Mouse (Mus musculus) hindbrain, embryonic 15.5 days (tissue): ENCODE data around the gene Nol9. TPM values are rescaled to one million over a fixed set of nuclear protein-coding genes. Genes with fewer than 3 reads are reported as not detected.
A peak's percentile ranks its signal among the peaks of the same experiment; 100 is the strongest.

ENCODE experiments used
- ATAC-seq: fragments of 200-750 bp; cut with Nextera tagmentation; 2 replicates; pipeline ENCODE4 v1.8.0; 2017; ENCODE audit warnings: low read depth, moderate number of reproducible peaks, moderate TSS enrichment; ENCODE audit not compliant: low FRiP score
- H3K27ac ChIP-seq: fragments of 300-500 bp; sonication (generic); replicated peaks from 2 replicates; pipeline ENCODE4 v1.5.1; 2015; ENCODE audit warnings: mild to moderate bottlenecking, inconsistent platforms
- H3K27me3 ChIP-seq: fragments of 300-500 bp; sonication (generic); 2 replicates; pipeline ENCODE4 v1.6.1; 2015; ENCODE audit warnings: control low read depth, inconsistent platforms
- H3K36me3 ChIP-seq: fragments of 300-500 bp; sonication (generic); 2 replicates; pipeline ENCODE4 v1.6.1; 2015; ENCODE audit warnings: control low read depth, inconsistent platforms
- H3K4me1 ChIP-seq: fragments of 300-500 bp; sonication (generic); replicated peaks from 2 replicates; pipeline ENCODE4 v1.6.1; 2015; ENCODE audit warnings: control low read depth, inconsistent platforms
- H3K4me2 ChIP-seq: fragments of 300-500 bp; sonication (generic); 2 replicates; pipeline ENCODE4 v1.6.1; 2015; ENCODE audit warnings: moderate library complexity, mild to moderate bottlenecking, inconsistent platforms
- H3K4me3 ChIP-seq: fragments of 300-500 bp; sonication (generic); 2 replicates; pipeline ENCODE4 v1.5.1; 2015; ENCODE audit warnings: mild to moderate bottlenecking, inconsistent platforms
- H3K9ac ChIP-seq: fragments of 300-500 bp; sonication (generic); 2 replicates; pipeline ENCODE4 v1.6.1; 2015; ENCODE audit warnings: inconsistent platforms
- H3K9me3 ChIP-seq: fragments of 300-500 bp; sonication (generic); 2 replicates; pipeline ENCODE4 v1.6.1; 2016; ENCODE audit warnings: control low read depth, inconsistent platforms
- WGBS: fragments of 180-500 bp; shearing (Covaris S2); methylation state at CpG from one replicate; pipeline ENCODE4 v1.1.7; 2015; 5-methylcytosine and 5-hydroxymethylcytosine counted together
- polyA plus RNA-seq: library from polyadenylated mRNA; unstranded; fragments of >200 nt; fragmentation: Nextera tagmentation; extraction: Ambion mirVana; gene quantifications from 2 replicates; pipeline ENCODE4 v1.2.1, GENCODE M21; 2015

Nol9 gene
- polyA plus RNA-seq, 1 experiment from 2014 or later = 27.1 TPM

GRCm38 (mm10) chr4:152101081-152101653 lies 62.0 kb downstream of the Nol9 start:
- ATAC-seq = no peak
- Histone ChIP-seq H3K4me3 (no peak overlapping the region), H3K27me3 (no peaks in the 10 kb centered on the region), H3K36me3 (no peaks in the 10 kb centered on the region), H3K27ac (no peak overlapping the region), H3K4me2 (no peak overlapping the region), H3K9me3 (no peaks in the 10 kb centered on the region), H3K4me1 (0 out of 2 replicates have a peak, but pooled peaks cover 3% of the 10 kb centered on the region), H3K9ac (no peak overlapping the region)
- WGBS = 80% methylated on average over 7 of the region's 7 CpGs

- no peak overlapping the region for H3K9ac ChIP-seq
- H3K36me3 ChIP-seq = no peaks in the 10 kb centered on the region
- H3K9me3 ChIP-seq = no peaks in the 10 kb centered on the region
- H3K27ac ChIP-seq = no peak overlapping the region
- H3K27me3 ChIP-seq = no peaks in the 10 kb centered on the region
- no peak overlapping the region for H3K4me3 ChIP-seq
- 93% methylated on average over 16 of the region's 16 CpGs for WGBS
- no peak overlapping the region for H3K4me2 ChIP-seq
- ATAC-seq = no peak
- 0 out of 2 replicates have a peak, but pooled peaks cover 3% of the 10 kb centered on the region for H3K4me1 ChIP-seq
These were observed 62.8 kb downstream of the Nol9 start for GRCm38 (mm10) chr4:152101921-152102320.

GRCm38 (mm10) chr4:152103025-152103424 lies 63.9 kb downstream of the Nol9 start:
- no peak overlapping the region for H3K9ac ChIP-seq
- no peak for ATAC-seq

GRCm38 (mm10) chr4:152106746-152107145 lies 67.6 kb downstream of the Nol9 start:
- Histone ChIP-seq H3K27me3 (no peaks in the 10 kb centered on the region), H3K36me3 (peaks cover 4% of the 10 kb centered on the region; the same call in 1 of the 2 replicates), H3K4me1 (peaks cover 22% of the 10 kb centered on the region), H3K9me3 (no peaks in the 10 kb centered on the region), H3K4me3 (no peak overlapping the region), H3K9ac (no peak overlapping the region), H3K27ac (no peak overlapping the region), H3K4me2 (no peak overlapping the region; the same call in 1 of the 2 replicates)
- ATAC-seq = no peak
- WGBS = 60% methylated on average over 9 of the region's 9 CpGs

More at GRCm38 (mm10) chr4:152103025-152103424, 63.9 kb downstream of the Nol9 start:
- Histone ChIP-seq H3K27ac (no peak overlapping the region), H3K4me2 (no peak overlapping the region), H3K9me3 (no peaks in the 10 kb centered on the region), H3K36me3 (no peaks in the 10 kb centered on the region), H3K4me1 (peaks cover 14% of the 10 kb centered on the region), H3K27me3 (no peaks in the 10 kb centered on the region), H3K4me3 (no peak overlapping the region)
- WGBS = 39% methylated on average over 7 of the region's 7 CpGs

- Histone ChIP-seq H3K4me1 (peaks cover 22% of the 10 kb centered on the region), H3K9me3 (no peaks in the 10 kb centered on the region), H3K4me3 (peak overlapping the region; percentile 40), H3K36me3 (peaks cover 4% of the 10 kb centered on the region; the same call in 1 of the 2 replicates), H3K9ac (0 out of 2 replicates have a peak overlapping the region, but pooled peaks have one; percentile 24), H3K4me2 (peak overlapping the region; percentile 78), H3K27me3 (0 out of 2 replicates have a peak, but pooled peaks cover 3% of the 10 kb centered on the region), H3K27ac (peak overlapping the region; percentile 76)
- ATAC-seq = peak; percentile 59
- WGBS = 6% methylated on average over 24 of the region's 24 CpGs
These were observed 68.4 kb downstream of the Nol9 start for GRCm38 (mm10) chr4:152107493-152107892.

GRCm38 (mm10) chr4:152107971-152108509 lies 68.9 kb downstream of the Nol9 start:
- H3K4me1 ChIP-seq = peaks cover 22% of the 10 kb centered on the region
- peak overlapping the region; percentile 40 for H3K4me3 ChIP-seq
- H3K36me3 ChIP-seq = peaks cover 4% of the 10 kb centered on the region; the same call in 1 of the 2 replicates
- ATAC-seq = peak; percentile 92
- H3K27me3 ChIP-seq = 0 out of 2 replicates have a peak, but pooled peaks cover 3% of the 10 kb centered on the region
- H3K9ac ChIP-seq = peak overlapping the region; percentile 24; the same call in 1 of the 2 replicates
- H3K4me2 ChIP-seq = peak overlapping the region; percentile 78
- WGBS = 16% methylated on average over 30 of the region's 30 CpGs
- H3K9me3 ChIP-seq = no peaks in the 10 kb centered on the region
- H3K27ac ChIP-seq = peak overlapping the region; percentile 76

GRCm38 (mm10) chr4:152108673-152109072 lies 69.6 kb downstream of the Nol9 start:
- Histone ChIP-seq H3K4me3 (peak overlapping the region; percentile 40), H3K36me3 (peaks cover 4% of the 10 kb centered on the region), H3K27ac (0 out of 2 replicates have a peak overlapping the region, but pooled peaks have one; percentile 76), H3K9ac (0 out of 2 replicates have a peak overlapping the region, but pooled peaks have one; percentile 18), H3K4me2 (peak overlapping the region; percentile 78), H3K27me3 (peaks cover 5% of the 10 kb centered on the region; the same call in 1 of the 2 replicates), H3K4me1 (peaks cover 22% of the 10 kb centered on the region), H3K9me3 (no peaks in the 10 kb centered on the region)
- ATAC-seq = peak; percentile 4; the same call in 1 of the 2 replicates
- WGBS = 74% methylated on average over 5 of the region's 5 CpGs

- Histone ChIP-seq H3K4me1 (peaks cover 22% of the 10 kb centered on the region), H3K9ac (no peak overlapping the region), H3K27me3 (peaks cover 13% of the 10 kb centered on the region), H3K27ac (no peak overlapping the region), H3K36me3 (peaks cover 8% of the 10 kb centered on the region), H3K4me3 (no peak overlapping the region), H3K4me2 (no peak overlapping the region), H3K9me3 (no peaks in the 10 kb centered on the region)
- ATAC-seq = no peak
- 84% methylated on average over 3 of the region's 3 CpGs for WGBS
These were observed 70.4 kb downstream of the Nol9 start for GRCm38 (mm10) chr4:152109509-152109908.

- Histone ChIP-seq H3K9me3 (no peaks in the 10 kb centered on the region), H3K4me3 (no peak overlapping the region), H3K4me2 (no peak overlapping the region), H3K9ac (no peak overlapping the region), H3K27me3 (peaks cover 25% of the 10 kb centered on the region), H3K4me1 (peaks cover 25% of the 10 kb centered on the region), H3K36me3 (peaks cover 8% of the 10 kb centered on the region), H3K27ac (no peak overlapping the region)
- 94% methylated on average over 4 of the region's 4 CpGs for WGBS
- ATAC-seq = no peak
These were observed 71.6 kb downstream of the Nol9 start for GRCm38 (mm10) chr4:152110689-152111088.

Other genes with a start within 250 kb of the Nol9 start
- 150 and 162 TPM in 2 replicates for gene Camta1, start 177.4 kb upstream of the Nol9 start, polyA plus RNA-seq
- 79.8 and 81.6 TPM in 2 replicates for gene Dnajc11, start 105.6 kb upstream of the Nol9 start, polyA plus RNA-seq
- 35.7 and 36.7 TPM in 2 replicates for gene Thap3, start 50.3 kb upstream of the Nol9 start, polyA plus RNA-seq
- gene Phf13, start 43.1 kb upstream of the Nol9 start, polyA plus RNA-seq = 23.1 and 25.5 TPM in 2 replicates
- 4.7 and 5.4 TPM in 2 replicates for gene Klhl21, start 30.5 kb upstream of the Nol9 start, polyA plus RNA-seq
- gene Zbtb48, start 11.7 kb upstream of the Nol9 start, polyA plus RNA-seq = 18.3 and 18.5 TPM in 2 replicates
- 1.6 and 1.8 TPM in 2 replicates for gene Tas1r1, start 753 bp upstream of the Nol9 start, polyA plus RNA-seq
- 11.7 and 13.5 TPM in 2 replicates for gene Plekhg5, start 33.2 kb downstream of the Nol9 start, polyA plus RNA-seq
- gene Tnfrsf25, start 76.6 kb downstream of the Nol9 start, polyA plus RNA-seq = 0.97 and 1.8 TPM in 2 replicates
- gene Espn, start 113.0 kb downstream of the Nol9 start, polyA plus RNA-seq = 0.29 and 0.31 TPM in 2 replicates
- gene Hes2, start 119.5 kb downstream of the Nol9 start, polyA plus RNA-seq = not detected in 2 replicates
- gene Acot7, start 138.8 kb downstream of the Nol9 start, polyA plus RNA-seq = 427 and 433 TPM in 2 replicates
- gene Gpr153, start 234.9 kb downstream of the Nol9 start, polyA plus RNA-seq = 18.4 and 21.7 TPM in 2 replicates